Mouse (Mus musculus) hindbrain, embryonic 16.5 days (tissue): ENCODE results near the gene Unc79. TPM values are rescaled to one million over a fixed set of nuclear protein-coding genes. Genes with fewer than 3 reads are reported as not detected.

ENCODE experiments used
- ATAC-seq: fragments of 200-750 bp; cut with Nextera tagmentation; 2 replicates; pipeline ENCODE4 v1.8.0; 2017; ENCODE audit warnings: moderate TSS enrichment, moderate library complexity
- H3K27ac ChIP-seq: fragments of 300-500 bp; sonication (generic); 2 replicates; pipeline ENCODE4 v1.5.1; 2014; ENCODE audit warnings: low read depth, mild to moderate bottlenecking, control low read depth, low read length, moderate library complexity
- H3K27me3 ChIP-seq: fragments of 300-500 bp; sonication (generic); replicated peaks from 2 replicates; pipeline ENCODE4 v1.6.1; 2014; ENCODE audit warnings: low read length; ENCODE audit not compliant: control insufficient read depth, insufficient read depth
- H3K36me3 ChIP-seq: fragments of 300-500 bp; sonication (generic); 2 replicates; pipeline ENCODE4 v1.6.1; 2014; ENCODE audit warnings: mild to moderate bottlenecking, low read length, moderate library complexity, mixed read lengths; ENCODE audit not compliant: control insufficient read depth, insufficient read depth
- H3K4me1 ChIP-seq: fragments of 300-500 bp; sonication (generic); 2 replicates; pipeline ENCODE4 v1.6.1; 2014; ENCODE audit warnings: low read depth, low read length; ENCODE audit not compliant: control insufficient read depth, insufficient read depth
- H3K4me2 ChIP-seq: fragments of 300-500 bp; sonication (generic); 2 replicates; pipeline ENCODE4 v1.6.1; 2014; ENCODE audit warnings: mild to moderate bottlenecking, low read length, control low read depth, moderate library complexity
- H3K4me3 ChIP-seq: fragments of 300-500 bp; sonication (generic); 2 replicates; pipeline ENCODE4 v1.5.1; 2014; ENCODE audit warnings: mild to moderate bottlenecking, low read length, control low read depth, moderate library complexity
- H3K9ac ChIP-seq: fragments of 300-500 bp; sonication (generic); 2 replicates; pipeline ENCODE4 v1.6.1; 2014; ENCODE audit warnings: low read depth, mild to moderate bottlenecking, control low read depth, low read length, moderate library complexity
- H3K9me3 ChIP-seq: fragments of 300-500 bp; sonication (generic); 2 replicates; pipeline ENCODE4 v1.6.1; 2014; ENCODE audit warnings: mild to moderate bottlenecking, low read length, moderate library complexity; ENCODE audit not compliant: control insufficient read depth
- WGBS: fragments of 180-500 bp; shearing (Covaris S2); extraction: QIAGEN DNeasy Blood & Tissue Kit; methylation state at CpG from one replicate; pipeline ENCODE4 v1.1.7; 2014; 5-methylcytosine and 5-hydroxymethylcytosine counted together
- polyA plus RNA-seq: library from polyadenylated mRNA; unstranded; fragments of >200 nt; fragmentation: Nextera tagmentation; extraction: Ambion mirVana; gene quantifications from 2 replicates; pipeline ENCODE4 v1.2.1, GENCODE M21; 2015

Unc79 gene
- polyA plus RNA-seq, 1 experiment from 2014 or later, result 6.2 TPM

DNA sequence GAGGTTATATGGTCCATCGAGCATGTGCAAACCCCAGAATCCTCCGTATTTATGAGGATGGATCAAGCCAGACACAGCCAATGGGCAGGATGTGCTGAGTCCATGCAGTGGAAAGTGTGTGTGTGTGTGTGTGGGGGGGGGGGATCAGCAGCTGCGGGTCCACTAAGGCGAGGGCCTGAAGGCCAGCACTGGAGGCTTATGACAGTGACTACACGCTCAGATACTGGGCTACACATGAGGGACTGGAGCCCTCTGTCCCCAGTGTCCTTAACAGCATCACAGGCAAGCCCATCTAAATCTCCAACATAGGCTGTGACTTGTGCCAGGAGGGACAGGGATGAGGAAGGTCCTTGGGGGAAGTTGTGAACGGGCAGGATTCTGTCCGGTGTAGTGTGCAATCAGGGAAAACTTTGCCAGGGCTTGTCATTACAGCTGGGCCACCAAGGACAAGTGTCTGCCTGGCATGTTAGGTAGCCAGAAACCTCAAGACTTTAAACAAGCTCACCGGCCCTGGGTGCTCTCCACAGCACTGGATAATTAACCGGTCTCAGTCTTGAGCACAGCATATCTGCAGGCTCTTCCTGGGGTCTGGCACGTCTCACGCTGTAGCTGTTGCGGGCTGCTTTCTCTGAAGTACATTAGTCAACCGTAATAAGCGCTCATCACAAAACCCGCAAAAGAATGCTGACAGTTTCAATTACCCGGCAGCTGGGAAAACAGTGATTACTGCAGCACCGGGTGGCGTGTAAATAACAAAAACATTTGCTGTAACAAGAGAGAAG lies 208.7 kb downstream of the Unc79 start:
- Histone ChIP-seq H3K36me3 (peaks cover 5% of the 10 kb centered on the region), H3K4me3 (no peak overlapping the region), H3K4me1 (peaks cover 5% of the 10 kb centered on the region), H3K27me3 (no peaks in the 10 kb centered on the region), H3K27ac (no peak overlapping the region), H3K9ac (no peak overlapping the region; the same call in 1 of the 2 replicates), H3K4me2 (no peak overlapping the region), H3K9me3 (no peaks in the 10 kb centered on the region)
- WGBS, result 51% methylated on average over 18 of the region's 18 CpGs
- ATAC-seq, result peak; percentile 66

DNA sequence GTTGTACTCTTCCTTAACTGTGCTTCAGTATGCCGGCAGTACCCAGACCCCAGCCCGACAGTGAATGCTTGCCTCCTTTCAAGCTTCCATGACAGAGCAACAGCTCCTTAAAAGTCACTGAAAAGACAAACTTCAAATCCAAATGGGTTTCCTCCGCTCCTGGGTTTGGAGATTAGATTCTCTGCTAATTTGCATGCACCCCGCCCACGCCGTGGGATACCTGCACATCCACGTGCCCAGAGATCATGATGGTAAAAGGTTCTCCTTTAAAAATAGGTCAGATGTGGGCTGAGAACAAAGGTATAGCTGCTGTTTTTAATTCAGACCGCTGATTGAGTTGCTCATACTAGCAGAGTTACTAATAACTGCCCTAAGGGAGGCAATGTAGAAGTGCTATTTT lies 210.4 kb downstream of the Unc79 start:
- ATAC-seq, result no peak
- H3K27ac ChIP-seq, result no peak overlapping the region
- no peak overlapping the region for H3K9ac ChIP-seq
- WGBS, result 77% methylated on average over 8 of the region's 8 CpGs
- H3K4me2 ChIP-seq, result no peak overlapping the region
- H3K4me3 ChIP-seq, result no peak overlapping the region
- peaks cover 5% of the 10 kb centered on the region for H3K4me1 ChIP-seq
- H3K36me3 ChIP-seq, result peaks cover 6% of the 10 kb centered on the region
- H3K9me3 ChIP-seq, result no peaks in the 10 kb centered on the region
- H3K27me3 ChIP-seq, result no peaks in the 10 kb centered on the region

DNA sequence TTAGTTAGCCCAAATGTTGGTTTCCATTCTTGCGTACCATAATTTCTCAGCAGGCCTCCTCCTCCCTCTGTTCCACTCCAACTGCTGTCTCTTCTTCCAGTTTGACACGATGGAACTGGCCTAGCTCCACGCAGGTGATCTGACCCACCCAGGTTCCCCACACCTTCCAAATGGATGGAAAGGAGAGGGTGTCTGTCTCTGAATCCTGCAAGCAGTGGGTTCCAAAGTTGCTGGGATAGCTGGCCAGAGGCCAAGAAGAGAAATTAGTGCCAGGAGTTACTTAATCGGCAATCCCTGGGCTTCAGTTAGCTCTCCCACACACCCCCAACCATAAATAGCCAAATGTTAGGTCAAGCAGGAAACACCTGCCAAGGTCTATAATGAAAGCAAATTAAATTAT lies 212.1 kb downstream of the Unc79 start:
- Histone ChIP-seq H3K27me3 (no peaks in the 10 kb centered on the region), H3K4me2 (no peak overlapping the region), H3K4me3 (no peak overlapping the region), H3K4me1 (peaks cover 5% of the 10 kb centered on the region), H3K9me3 (no peaks in the 10 kb centered on the region), H3K27ac (no peak overlapping the region), H3K9ac (no peak overlapping the region), H3K36me3 (peaks cover 6% of the 10 kb centered on the region)
- WGBS, result 73% methylated on average over 4 of the region's 4 CpGs
- ATAC-seq, result no peak

DNA sequence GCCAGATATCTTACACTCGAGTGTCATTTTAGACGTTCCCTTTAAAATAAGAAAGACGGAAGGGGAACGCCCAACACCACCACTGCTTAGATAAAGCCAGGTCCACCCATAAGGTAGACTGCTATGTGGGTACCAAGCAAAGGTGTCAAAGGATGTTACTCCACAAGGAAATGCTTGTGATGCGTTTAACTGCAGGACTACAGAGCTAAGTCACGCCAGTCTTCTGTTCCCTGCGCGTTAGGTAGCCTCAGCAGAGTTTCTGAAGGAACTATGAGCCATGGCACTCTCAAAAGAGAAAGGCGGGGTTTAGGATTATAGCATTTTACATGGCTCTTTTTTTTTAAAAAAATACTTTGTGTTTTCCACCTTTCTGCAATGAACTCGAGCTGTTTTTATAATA lies 214.9 kb downstream of the Unc79 start:
- no peak for ATAC-seq
- H3K27me3 ChIP-seq, result no peaks in the 10 kb centered on the region
- peaks cover 7% of the 10 kb centered on the region for H3K36me3 ChIP-seq
- WGBS, result 74% methylated on average over 10 of the region's 10 CpGs
- H3K4me3 ChIP-seq, result no peak overlapping the region
- H3K4me1 ChIP-seq, result no peaks in the 10 kb centered on the region; the same call in 1 of the 2 replicates
- no peaks in the 10 kb centered on the region for H3K9me3 ChIP-seq
- H3K27ac ChIP-seq, result no peak overlapping the region
- no peak overlapping the region for H3K9ac ChIP-seq
- H3K4me2 ChIP-seq, result no peak overlapping the region

DNA sequence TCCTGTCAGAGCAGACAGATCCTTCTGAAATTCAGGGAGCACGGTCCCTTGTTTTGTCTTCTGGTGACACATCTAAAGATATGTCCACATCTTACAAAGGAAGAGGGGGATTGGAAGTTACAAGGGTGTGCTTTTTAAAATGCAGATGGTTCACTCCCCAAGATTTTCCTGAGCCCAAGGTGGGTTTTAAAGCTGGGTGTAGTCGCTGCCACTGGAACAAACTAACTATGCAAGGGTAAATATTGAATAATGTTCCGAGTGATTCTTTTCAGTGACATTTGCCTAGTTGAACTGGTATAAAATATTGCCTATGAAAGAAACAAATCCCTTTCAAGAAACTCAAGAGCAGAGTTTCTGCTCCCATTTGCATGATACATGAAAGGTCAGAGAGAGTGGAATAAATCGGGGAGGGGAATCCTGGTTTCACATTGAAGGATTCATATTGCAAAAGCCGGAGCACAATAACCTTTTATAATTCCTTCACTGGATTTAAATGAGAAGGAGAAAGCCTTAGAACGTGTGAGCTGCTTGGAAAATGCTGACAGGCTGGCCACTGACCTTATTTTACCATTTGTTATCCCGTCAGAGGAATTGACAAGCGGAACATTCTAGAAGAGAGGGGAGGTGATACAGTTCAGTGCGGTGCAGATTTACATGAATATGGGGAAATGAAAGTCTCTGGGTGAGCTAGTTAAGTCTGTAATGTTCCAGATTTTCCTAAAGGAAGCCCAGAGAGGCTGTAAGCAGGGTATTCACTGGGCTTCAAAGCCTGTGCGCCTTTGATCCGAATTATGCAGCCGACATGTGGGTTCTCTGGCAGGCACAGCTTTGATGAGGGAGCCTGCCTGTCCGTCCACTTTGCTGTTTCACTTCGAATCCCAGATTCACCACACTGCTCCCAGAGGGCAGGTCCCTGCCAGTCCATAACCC lies 215.7 kb downstream of the Unc79 start:
- H3K27ac ChIP-seq, result no peak overlapping the region
- no peak overlapping the region for H3K9ac ChIP-seq
- WGBS, result 23% methylated on average over 14 of the region's 14 CpGs
- H3K4me3 ChIP-seq, result no peak overlapping the region
- no peak overlapping the region for H3K4me2 ChIP-seq
- 0 out of 2 replicates have a peak, but pooled peaks have one; percentile 35 for ATAC-seq
- no peaks in the 10 kb centered on the region for H3K27me3 ChIP-seq
- no peaks in the 10 kb centered on the region; the same call in 1 of the 2 replicates for H3K4me1 ChIP-seq
- no peaks in the 10 kb centered on the region for H3K9me3 ChIP-seq
- peaks cover 7% of the 10 kb centered on the region for H3K36me3 ChIP-seq

DNA sequence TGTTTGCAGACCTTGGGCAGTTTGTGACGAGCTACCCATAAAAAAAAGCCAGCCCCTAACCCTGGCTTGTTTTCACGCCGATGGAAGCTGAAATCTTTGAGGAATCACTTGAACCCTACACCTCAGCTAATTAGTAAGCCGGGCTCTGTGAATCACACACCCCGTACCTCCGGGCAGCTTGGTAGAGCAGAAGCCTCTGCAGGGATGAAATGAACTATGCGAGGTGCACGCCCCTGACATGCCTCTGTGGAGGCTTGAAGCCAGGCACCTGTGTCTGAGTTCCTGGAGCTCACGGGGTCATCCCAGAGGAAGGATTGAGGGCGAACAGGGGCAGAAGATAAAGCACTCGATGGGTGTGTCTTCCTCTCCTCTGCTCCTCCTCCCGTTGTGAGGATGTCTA lies 220.2 kb downstream of the Unc79 start:
- no peak overlapping the region for H3K4me2 ChIP-seq
- H3K9me3 ChIP-seq, result no peaks in the 10 kb centered on the region
- H3K9ac ChIP-seq, result no peak overlapping the region
- H3K27me3 ChIP-seq, result no peaks in the 10 kb centered on the region
- 80% methylated on average over 12 of the region's 12 CpGs for WGBS
- H3K27ac ChIP-seq, result no peak overlapping the region
- no peak for ATAC-seq
- no peaks in the 10 kb centered on the region; the same call in 1 of the 2 replicates for H3K4me1 ChIP-seq
- H3K36me3 ChIP-seq, result peaks cover 16% of the 10 kb centered on the region
- H3K4me3 ChIP-seq, result no peak overlapping the region

DNA sequence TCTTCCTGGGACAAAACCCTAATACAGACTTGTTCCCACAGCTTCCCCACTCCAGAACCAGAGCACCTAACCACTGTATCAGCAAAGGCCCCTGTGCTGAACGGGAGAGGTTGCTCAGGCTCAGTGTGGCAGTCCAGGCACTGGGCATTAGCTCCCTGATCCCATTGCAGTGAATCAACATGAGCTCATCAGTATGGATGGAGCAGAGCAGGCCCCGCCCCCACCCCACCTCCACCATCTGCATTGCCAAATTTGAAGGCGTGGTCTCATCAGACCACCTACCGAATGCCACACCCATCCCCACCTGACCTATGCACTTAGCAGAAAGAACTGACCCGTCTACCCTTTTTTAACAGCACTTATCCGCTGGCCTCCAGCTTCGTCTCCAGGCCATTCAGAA lies 234.4 kb downstream of the Unc79 start:
- Histone ChIP-seq H3K4me2 (no peak overlapping the region), H3K9me3 (no peaks in the 10 kb centered on the region), H3K36me3 (peaks cover 18% of the 10 kb centered on the region), H3K27ac (no peak overlapping the region), H3K9ac (no peak overlapping the region), H3K27me3 (no peaks in the 10 kb centered on the region), H3K4me3 (no peak overlapping the region), H3K4me1 (no peaks in the 10 kb centered on the region)
- WGBS, result 25% methylated on average over 7 of the region's 7 CpGs
- no peak for ATAC-seq

DNA sequence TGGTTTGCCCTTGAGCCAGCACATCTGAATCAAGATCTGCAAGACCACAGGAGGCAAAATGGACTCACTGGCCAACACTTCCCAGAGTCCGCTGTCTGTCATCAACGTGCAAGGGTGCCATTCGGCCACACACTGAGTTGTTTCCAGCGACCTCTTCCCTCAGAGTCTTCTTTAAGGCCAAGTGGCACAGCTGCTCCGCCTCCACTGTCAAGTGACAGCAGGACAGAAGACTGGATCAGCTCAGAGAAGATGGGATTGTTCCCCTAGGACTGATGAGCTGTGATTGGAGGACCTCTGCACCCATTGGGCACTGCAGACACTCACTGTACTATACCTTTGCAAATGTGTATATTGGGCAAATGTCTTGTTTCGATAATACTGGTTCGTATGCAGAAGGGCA lies 238.4 kb downstream of the Unc79 start:
- H3K27me3 ChIP-seq, result no peaks in the 10 kb centered on the region
- H3K9me3 ChIP-seq, result no peaks in the 10 kb centered on the region
- H3K4me3 ChIP-seq, result no peak overlapping the region
- ATAC-seq, result no peak
- H3K36me3 ChIP-seq, result peaks cover 12% of the 10 kb centered on the region
- H3K4me1 ChIP-seq, result no peaks in the 10 kb centered on the region
- no peak overlapping the region for H3K27ac ChIP-seq
- H3K9ac ChIP-seq, result no peak overlapping the region
- WGBS, result 82% methylated on average over 7 of the region's 7 CpGs
- H3K4me2 ChIP-seq, result no peak overlapping the region

DNA sequence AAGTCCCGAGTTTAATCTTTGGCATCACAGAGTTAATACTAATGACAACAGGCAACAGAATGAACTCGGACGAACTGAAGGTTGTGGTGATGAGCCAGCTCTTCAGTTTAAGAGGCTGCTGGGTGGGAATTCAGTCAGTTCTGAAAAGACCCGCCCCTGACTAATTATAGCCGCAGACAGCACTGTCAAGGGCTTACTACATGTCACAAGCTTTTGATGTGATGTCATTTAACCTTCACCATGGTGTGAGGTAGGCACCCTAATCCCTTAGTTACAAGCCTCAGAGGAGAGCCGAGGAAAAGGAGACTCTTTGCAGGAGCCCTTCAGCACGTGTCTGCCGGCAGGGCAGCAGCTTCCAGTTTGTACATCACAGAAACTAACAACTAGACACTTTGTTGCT lies 239.6 kb downstream of the Unc79 start:
- Histone ChIP-seq H3K36me3 (peaks cover 10% of the 10 kb centered on the region; the same call in 1 of the 2 replicates), H3K27ac (no peak overlapping the region), H3K4me1 (no peaks in the 10 kb centered on the region), H3K9ac (no peak overlapping the region), H3K27me3 (no peaks in the 10 kb centered on the region), H3K9me3 (no peaks in the 10 kb centered on the region), H3K4me3 (no peak overlapping the region), H3K4me2 (no peak overlapping the region)
- no peak for ATAC-seq
- 76% methylated on average over 8 of the region's 8 CpGs for WGBS
